Mouse (Mus musculus) myocyte (in vitro differentiated cells): Measurements from ENCODE around the gene Ptpn1. TPM values are rescaled to one million over a fixed set of nuclear protein-coding genes. Genes with fewer than 3 reads are reported as not detected.
A peak's percentile ranks its signal among the peaks of the same experiment; 100 is the strongest.

Source experiments
- H3K27me3 ChIP-seq: one replicate; pipeline ENCODE4 v1.6.1; 2011; ENCODE audit not compliant: control insufficient read depth, insufficient read depth, insufficient read length
- H3K36me3 ChIP-seq: one replicate; pipeline ENCODE4 v1.6.1; 2011; ENCODE audit not compliant: control insufficient read depth, insufficient read depth
- H3K4me2 ChIP-seq: one replicate; pipeline ENCODE4 v1.6.1; 2011; ENCODE audit warnings: low read depth, control low read depth
- H3K4me3 ChIP-seq: one replicate; pipeline ENCODE4 v1.5.1; 2011; ENCODE audit warnings: mild to moderate bottlenecking, control low read depth, moderate library complexity
- H3K79me2 ChIP-seq: one replicate; pipeline ENCODE4 v1.6.1; 2011; ENCODE audit not compliant: control insufficient read depth, insufficient read depth
- H3ac ChIP-seq: one replicate; pipeline ENCODE4 v1.6.1; 2011; ENCODE audit not compliant: control insufficient read depth, insufficient read length
- CEBPB ChIP-seq: IDR thresholded peaks from 2 replicates; pipeline ENCODE4 v1.6.1; 2011; ENCODE audit warnings: mild to moderate bottlenecking, moderate library complexity; ENCODE audit not compliant: poor library complexity, insufficient read depth, severe bottlenecking
- E2F4 ChIP-seq: IDR thresholded peaks from one replicate; pipeline ENCODE4 v1.6.1; 2011; ENCODE audit warnings: mild to moderate bottlenecking, control low read depth, moderate library complexity; ENCODE audit not compliant: insufficient read depth
- MAX ChIP-seq: IDR thresholded peaks from one replicate; pipeline ENCODE4 v1.6.1; 2011; ENCODE audit warnings: low read depth, mild to moderate bottlenecking, control low read depth
- MYOD1 ChIP-seq, 3 experiments: IDR thresholded peaks; one replicate each; pipeline ENCODE4 v1.6.1; 2011; ENCODE audit warnings: control low read depth in 2 of 3, low read depth in 2 of 3, mild to moderate bottlenecking in 2 of 3, moderate library complexity in 1 of 3; ENCODE audit not compliant: insufficient read length in 2 of 3, control insufficient read depth in 1 of 3
- MYOG ChIP-seq, 3 experiments: IDR thresholded peaks; one replicate each; pipeline ENCODE4 v1.6.1; 2011; ENCODE audit warnings: control low read depth in 2 of 3, low read depth in 2 of 3, mild to moderate bottlenecking in 2 of 3; ENCODE audit not compliant: insufficient read length in 2 of 3, control insufficient read depth in 1 of 3, insufficient read depth in 1 of 3
- POLR2A ChIP-seq: IDR thresholded peaks from one replicate; pipeline ENCODE4 v1.6.1; 2011; ENCODE audit warnings: low read depth, mild to moderate bottlenecking, control low read depth, moderate library complexity; ENCODE audit not compliant: insufficient read length
- POLR2AphosphoS2 ChIP-seq: IDR thresholded peaks from one replicate; pipeline ENCODE4 v1.6.1; 2011; ENCODE audit warnings: low read depth, control low read depth; ENCODE audit not compliant: insufficient read length
- REST ChIP-seq: IDR thresholded peaks from one replicate; pipeline ENCODE4 v1.6.1; 2011; ENCODE audit warnings: mild to moderate bottlenecking, control low read depth, moderate library complexity; ENCODE audit not compliant: insufficient read depth, insufficient read length
- SRF ChIP-seq: IDR thresholded peaks from one replicate; pipeline ENCODE4 v1.6.1; 2011; ENCODE audit warnings: low read depth; ENCODE audit not compliant: control insufficient read depth, insufficient read length
- TCF12 ChIP-seq: IDR thresholded peaks from one replicate; pipeline ENCODE4 v1.6.1; 2011; ENCODE audit warnings: mild to moderate bottlenecking, control low read depth; ENCODE audit not compliant: poor library complexity, insufficient read depth, severe bottlenecking
- TCF3 ChIP-seq: IDR thresholded peaks from one replicate; pipeline ENCODE4 v1.6.1; 2011; ENCODE audit warnings: low read depth, control low read depth; ENCODE audit not compliant: insufficient read length
- USF1 ChIP-seq: IDR thresholded peaks from one replicate; pipeline ENCODE4 v1.6.1; 2011; ENCODE audit warnings: low read depth, mild to moderate bottlenecking, control low read depth, moderate library complexity
- polyA plus RNA-seq: library from polyadenylated mRNA; unstranded; fragments of >200 nt; fragmentation: generic; extraction: Trizol; gene quantifications from one replicate; pipeline ENCODE4 v1.2.1, GENCODE M21; 2012; ENCODE audit warnings: missing spikeins

The Ptpn1 gene
- polyA plus RNA-seq, 1 experiment, result 45.0 TPM

DNA sequence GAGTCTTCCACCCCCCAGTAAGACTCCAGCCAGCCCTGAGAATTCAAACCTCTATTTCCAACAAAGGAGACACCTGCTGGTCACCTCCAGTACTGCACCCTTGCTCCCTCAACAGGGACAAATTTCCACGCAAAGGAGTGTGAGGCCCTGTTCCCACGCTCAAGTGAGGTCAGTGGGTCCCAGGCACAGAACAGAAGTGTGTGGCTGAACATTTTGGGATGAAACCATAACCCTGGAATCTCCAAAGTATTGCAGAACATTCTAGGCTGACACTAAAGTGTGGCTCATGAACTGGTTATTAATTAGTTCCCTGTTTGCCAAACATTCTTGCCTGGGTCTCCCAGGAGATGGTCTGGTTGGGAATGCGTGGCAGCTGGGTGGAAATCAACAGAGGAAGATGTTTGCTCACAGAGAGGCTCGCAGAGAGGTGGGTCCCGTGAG, 85.1 kb downstream of the Ptpn1 start:
- Histone ChIP-seq H3K4me3 (no peak overlapping the region), H3ac (no peak overlapping the region), H3K36me3 (no peaks in the 10 kb centered on the region), H3K27me3 (peaks cover 4% of the 10 kb centered on the region), H3K4me2 (no peak overlapping the region), H3K79me2 (no peaks in the 10 kb centered on the region)
- TF ChIP-seq POLR2AphosphoS2, result no peak
- TF ChIP-seq TCF12, result no peak
- TF ChIP-seq POLR2A, result no peak
- TF ChIP-seq E2F4, result no peak
- TF ChIP-seq TCF3, result no peak
- no peak for TF ChIP-seq MAX
- TF ChIP-seq SRF, result no peak
- TF ChIP-seq MYOD1 (IDR thresholded peaks at IDR 0.05; ENCODE audit: control insufficient read depth in 1 of 3, insufficient read length in 2 of 3, low read depth in 2 of 3), result no peak
- TF ChIP-seq USF1, result no peak
- TF ChIP-seq MYOG (IDR thresholded peaks at IDR 0.05; ENCODE audit: control insufficient read depth in 1 of 3, insufficient read depth in 1 of 3, insufficient read length in 2 of 3, low read depth in 2 of 3), result no peak
- no peak for TF ChIP-seq CEBPB
- TF ChIP-seq REST, result no peak

GRCm38 (mm10) chr2:168019201-168019715, 87.4 kb downstream of the Ptpn1 start:
- Histone ChIP-seq H3K4me3 (no peak overlapping the region), H3K4me2 (no peak overlapping the region), H3ac (no peak overlapping the region), H3K36me3 (no peaks in the 10 kb centered on the region), H3K27me3 (peaks cover 4% of the 10 kb centered on the region), H3K79me2 (no peaks in the 10 kb centered on the region)
- TF ChIP-seq POLR2AphosphoS2 (no peak), SRF (no peak), POLR2A (no peak)

GRCm38 (mm10) chr2:168023763-168024402, 92.0 kb downstream of the Ptpn1 start:
- Histone ChIP-seq H3K4me2 (no peak overlapping the region), H3K79me2 (no peaks in the 10 kb centered on the region), H3K4me3 (no peak overlapping the region), H3K36me3 (no peaks in the 10 kb centered on the region), H3ac (no peak overlapping the region), H3K27me3 (peaks cover 4% of the 10 kb centered on the region)
- TF ChIP-seq REST, result no peak
- no peak for TF ChIP-seq POLR2AphosphoS2
- no peak for TF ChIP-seq MAX
- TF ChIP-seq TCF12, result peak; percentile 56
- TF ChIP-seq USF1, result no peak
- TF ChIP-seq MYOD1 (IDR thresholded peaks at IDR 0.05; ENCODE audit: control insufficient read depth in 1 of 3, insufficient read length in 2 of 3, low read depth in 2 of 3), result peak; percentile 22 to 89 (median 80)
- no peak for TF ChIP-seq CEBPB
- no peak for TF ChIP-seq SRF
- TF ChIP-seq TCF3, result peak; percentile 84
- TF ChIP-seq POLR2A, result no peak
- TF ChIP-seq MYOG (IDR thresholded peaks at IDR 0.05; ENCODE audit: control insufficient read depth in 1 of 3, insufficient read depth in 1 of 3, insufficient read length in 2 of 3, low read depth in 2 of 3), result peak in 2 of 3 experiments; percentile 87 to 92
- no peak for TF ChIP-seq E2F4

DNA sequence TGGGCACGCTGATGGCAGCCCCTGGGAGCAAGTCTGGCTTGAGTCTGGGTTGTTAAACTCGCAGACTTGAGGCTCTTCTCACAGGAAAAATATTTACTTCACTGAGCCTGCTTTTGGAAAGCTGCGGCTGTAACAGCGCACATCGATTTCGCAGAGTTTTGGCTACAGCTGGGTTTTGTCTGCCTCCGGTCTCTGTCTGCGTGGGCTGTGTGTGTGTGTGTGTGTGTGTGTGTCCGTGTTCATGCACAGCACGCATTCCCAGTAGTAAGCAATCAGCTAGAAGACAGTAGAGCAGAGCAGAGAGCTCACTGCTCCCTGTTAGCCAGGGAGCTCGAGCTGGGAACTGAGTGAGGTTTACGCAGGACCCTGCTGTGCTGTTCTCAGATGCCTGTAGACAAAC, 93.3 kb downstream of the Ptpn1 start:
- H3K79me2 ChIP-seq, result no peaks in the 10 kb centered on the region
- H3K4me3 ChIP-seq, result no peak overlapping the region
- peaks cover 4% of the 10 kb centered on the region for H3K27me3 ChIP-seq
- no peak overlapping the region for H3K4me2 ChIP-seq
- H3ac ChIP-seq, result no peak overlapping the region
- TF ChIP-seq POLR2AphosphoS2 (no peak), POLR2A (no peak), CEBPB (no peak), MYOG (IDR thresholded peaks at IDR 0.05; ENCODE audit: control insufficient read depth in 1 of 3, insufficient read depth in 1 of 3, insufficient read length in 2 of 3, low read depth in 2 of 3) (no peak), E2F4 (no peak), USF1 (no peak), REST (no peak), TCF12 (no peak), MYOD1 (IDR thresholded peaks at IDR 0.05; ENCODE audit: control insufficient read depth in 1 of 3, insufficient read length in 2 of 3, low read depth in 2 of 3) (no peak), SRF (no peak), MAX (no peak), TCF3 (no peak)
- H3K36me3 ChIP-seq, result no peaks in the 10 kb centered on the region

DNA sequence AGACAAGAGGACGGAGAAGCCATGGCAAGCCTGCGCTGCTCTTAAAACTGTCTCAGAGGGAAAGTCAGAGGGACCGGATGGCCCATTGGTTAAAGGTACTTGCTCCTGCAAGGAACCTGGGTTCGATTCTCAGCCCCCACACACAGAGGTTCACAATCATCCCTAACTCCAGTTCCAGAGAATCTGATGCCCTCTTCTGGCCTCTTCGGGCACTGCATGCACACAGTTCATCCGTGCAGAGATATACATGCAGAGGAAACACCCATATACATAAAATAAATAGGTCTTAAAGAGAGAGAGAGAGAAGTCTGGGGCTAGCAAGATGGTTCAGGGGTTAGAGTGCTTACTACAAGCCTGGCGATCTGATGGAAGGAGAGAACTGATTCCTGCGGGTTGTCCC, 94.0 kb downstream of the Ptpn1 start:
- Histone ChIP-seq H3K79me2 (no peaks in the 10 kb centered on the region), H3K4me2 (no peak overlapping the region), H3K36me3 (no peaks in the 10 kb centered on the region), H3ac (no peak overlapping the region), H3K27me3 (peaks cover 4% of the 10 kb centered on the region), H3K4me3 (no peak overlapping the region)
- TF ChIP-seq TCF12 (no peak), CEBPB (no peak), MAX (no peak), POLR2AphosphoS2 (no peak), TCF3 (no peak), MYOG (IDR thresholded peaks at IDR 0.05; ENCODE audit: control insufficient read depth in 1 of 3, insufficient read depth in 1 of 3, insufficient read length in 2 of 3, low read depth in 2 of 3) (no peak), E2F4 (no peak), POLR2A (no peak), SRF (no peak), MYOD1 (IDR thresholded peaks at IDR 0.05; ENCODE audit: control insufficient read depth in 1 of 3, insufficient read length in 2 of 3, low read depth in 2 of 3) (no peak), REST (no peak), USF1 (no peak)
